Mouse (Mus musculus): Measurements from ENCODE around the gene Wdr25. TPM values are rescaled to one million over a fixed set of nuclear protein-coding genes. Genes with fewer than 3 reads are reported as not detected.

Gene Wdr25
- 7.3 TPM for total RNA-seq (2023)

GRCm38 (mm10) chr12:108892989-108893714, at the start of gene Wdr25:
TSS of gene Wdr25 (plus strand) at chr12:108893631.

GRCm38 (mm10) chr12:108893715-108894431, 442 bp downstream of the Wdr25 start, which contains the start of gene Wars:
TSS of gene Wars (minus strand) at chr12:108894174.

GRCm38 (mm10) chr12:109068167-109068653, 174.8 kb downstream of the Wdr25 start, which contains the start of gene Begain:
TSS of gene Begain (minus strand) at chr12:109068217.

Other genes with a start within 250 kb of the Wdr25 start
- gene Degs2, start 191.3 kb upstream of the Wdr25 start, total RNA-seq (2023), result not detected
- gene Yy1, start 100.7 kb upstream of the Wdr25 start, total RNA-seq (2023), result 88.8 TPM
- 6.1 TPM for gene Slc25a29, start 57.7 kb upstream of the Wdr25 start, total RNA-seq (2023)
- gene Slc25a47, start 57.6 kb upstream of the Wdr25 start, total RNA-seq (2023), result 7.1 TPM
- 43.5 TPM for gene Wars, start 543 bp downstream of the Wdr25 start, total RNA-seq (2023)
- gene Begain, start 174.6 kb downstream of the Wdr25 start, total RNA-seq (2023), result 1.9 TPM